Comparison of ENCODE assay signal across 8 mouse cellular contexts in genomic region chr7:45365742-45366651, GRCm38 (mm10). TPM values are rescaled to one million over a fixed set of nuclear protein-coding genes. Genes with fewer than 3 reads are reported as not detected.
DNase-seq lines count a peak whose midpoint lies in the region; ATAC-seq and TF ChIP-seq lines count a peak whose summit lies in the region.

No protein-coding gene starts in this region.

- H3K4me3 ChIP-seq in forebrain, embryonic 13.5 days = peak overlapping the region; percentile 85
- peak overlapping the region; percentile 51 for H3K4me3 ChIP-seq in liver, postnatal 0 days (ENCODE audit: low read depth, low read length)

- H3K36me3 ChIP-seq in forebrain, embryonic 13.5 days (ENCODE audit: poor library complexity, severe bottlenecking) = no peaks in the 10 kb centered on the region
- no peaks in the 10 kb centered on the region for H3K36me3 ChIP-seq in liver, postnatal 0 days (replicated peaks; ENCODE audit: insufficient read depth, low read length)

- no peak for TF ChIP-seq CTCF in liver, postnatal 0 days (IDR thresholded peaks at IDR 0.05; ENCODE audit: low read depth)

- 4% methylated on average over 35 of the region's 35 CpGs for WGBS in forebrain, embryonic 13.5 days
- whole genome bisulfite sequencing in liver, postnatal 0 days (ENCODE audit: insufficient replicate concordance) = 8% methylated on average over 30 of the region's 35 CpGs

- H3K9me3 ChIP-seq in forebrain, embryonic 13.5 days (replicated peaks) = no peaks in the 10 kb centered on the region
- no peaks in the 10 kb centered on the region for H3K9me3 ChIP-seq in liver, postnatal 0 days (ENCODE audit: low read length)

- TF ChIP-seq EP300 in liver, postnatal 0 days (IDR thresholded peaks at IDR 0.05; ENCODE audit: low read depth) = no peak

- no peak for ATAC-seq in forebrain, embryonic 13.5 days
- ATAC-seq in liver, postnatal 0 days = no peak

- H3K4me1 ChIP-seq in forebrain, embryonic 13.5 days = peaks cover 61% of the 10 kb centered on the region
- peaks cover 37% of the 10 kb centered on the region for H3K4me1 ChIP-seq in liver, postnatal 0 days (ENCODE audit: insufficient read depth)

- peak; percentile 34 for DNase-seq in kidney, adult 11 months
- no peak for DNase-seq in kidney, adult 9 months
- peak; percentile 75 for DNase-seq in brain, adult 2 months (ENCODE audit: low read depth, low spot score)
- DNase-seq in induced T-regulatory cell, adult 2 months (ENCODE audit: low read depth) = peak; percentile 45
- peak; percentile 52 for DNase-seq in liver, postnatal 0 days
- DNase-seq in ovary, postnatal 14 days (ENCODE audit: low spot score) = peak; percentile 50
- DNase-seq in right cerebral cortex, adult 2 months (ENCODE audit: low spot score in 2 of 2) = no peak

- H3K9ac ChIP-seq in forebrain, embryonic 13.5 days = peak overlapping the region; percentile 92
- peak overlapping the region; percentile 44 for H3K9ac ChIP-seq in liver, postnatal 0 days (replicated peaks)

- peak overlapping the region; percentile 84 for H3K4me2 ChIP-seq in forebrain, embryonic 13.5 days
- H3K4me2 ChIP-seq in liver, postnatal 0 days (ENCODE audit: low read depth, low read length) = peak overlapping the region; percentile 87

- H3K27me3 ChIP-seq in forebrain, embryonic 13.5 days = peaks cover 33% of the 10 kb centered on the region
- H3K27me3 ChIP-seq in liver, postnatal 0 days (ENCODE audit: insufficient read depth, low read length) = peaks cover 84% of the 10 kb centered on the region

- H3K27ac ChIP-seq in forebrain, embryonic 13.5 days = peak overlapping the region; percentile 65
- no peak overlapping the region for H3K27ac ChIP-seq in liver, postnatal 0 days (ENCODE audit: low read depth)

RNA-seq across cellular contexts. Expression of gene Ppfia3, which starts 0.8 kb away (rescaled TPM):
- polyA plus RNA-seq in forebrain, embryonic 13.5 days (2015; fragmentation: Nextera tagmentation; extraction: Ambion mirVana) = 12.0 and 12.7 TPM in 2 replicates
- polyA plus RNA-seq in liver, postnatal 0 days (2015; fragmentation: Nextera tagmentation; extraction: Ambion mirVana) = not detected in 2 replicates

RNA-seq across cellular contexts. Expression of gene Lin7b, which starts 4.4 kb away (rescaled TPM):
- polyA plus RNA-seq in forebrain, embryonic 13.5 days (2015; fragmentation: Nextera tagmentation; extraction: Ambion mirVana) = 2.9 and 4.5 TPM in 2 replicates
- not detected in 2 replicates for polyA plus RNA-seq in liver, postnatal 0 days (2015; fragmentation: Nextera tagmentation; extraction: Ambion mirVana)

RNA-seq across cellular contexts. Expression of gene Snrnp70, which starts 29.5 kb away (rescaled TPM):
- 250 and 254 TPM in 2 replicates for polyA plus RNA-seq in forebrain, embryonic 13.5 days (2015; fragmentation: Nextera tagmentation; extraction: Ambion mirVana)
- 53.7 and 57.2 TPM in 2 replicates for polyA plus RNA-seq in liver, postnatal 0 days (2015; fragmentation: Nextera tagmentation; extraction: Ambion mirVana)

RNA-seq across cellular contexts. Expression of gene Hrc, which starts 30.9 kb away (rescaled TPM):
- polyA plus RNA-seq in forebrain, embryonic 13.5 days (2015; fragmentation: Nextera tagmentation; extraction: Ambion mirVana) = 0.06 TPM in 1 of 2 replicates, not detected in the other
- polyA plus RNA-seq in liver, postnatal 0 days (2015; fragmentation: Nextera tagmentation; extraction: Ambion mirVana) = 0.05 and 0.31 TPM in 2 replicates

RNA-seq across cellular contexts. Expression of gene Trpm4, which starts 32.4 kb away (rescaled TPM):
- 5.0 and 6.4 TPM in 2 replicates for polyA plus RNA-seq in forebrain, embryonic 13.5 days (2015; fragmentation: Nextera tagmentation; extraction: Ambion mirVana)
- polyA plus RNA-seq in liver, postnatal 0 days (2015; fragmentation: Nextera tagmentation; extraction: Ambion mirVana) = 6.9 and 7.0 TPM in 2 replicates

Comparison
In these comparisons a context has a peak if more than half of its experiments do, and no peak if none do; other contexts are left out.
1. DNase-seq: peak in kidney, adult 11 months (single experiment), brain, adult 2 months (single experiment), induced T-regulatory cell, adult 2 months (single experiment), liver, postnatal 0 days (single experiment) and ovary, postnatal 14 days (single experiment); none in kidney, adult 9 months (single experiment) and right cerebral cortex, adult 2 months (0 of 2).
2. RNA of gene Ppfia3, which starts 0.8 kb away (polyA plus RNA-seq): 12.0 to 12.7 TPM in forebrain, embryonic 13.5 days; not detected in liver, postnatal 0 days; every median in the first group is over 10 times any median in the second.